Mouse (Mus musculus) MEL (cell line): ENCODE data around the gene Sema5a. TPM values are rescaled to one million over a fixed set of nuclear protein-coding genes. Genes with fewer than 3 reads are reported as not detected.

ENCODE experiments used
- DNase-seq: peaks from one replicate; pipeline ENCODE4 v3.0.0; 2011; ENCODE audit warnings: low read depth, low spot score
- H3K27ac ChIP-seq: 2 replicates; pipeline ENCODE4 v1.5.1; 2012; ENCODE audit warnings: low read depth, mild to moderate bottlenecking, control low read depth, low read length, moderate library complexity; ENCODE audit not compliant: control insufficient read depth
- H3K27me3 ChIP-seq, 2 experiments: fragments of 150-350 bp in 1 of 2; sonication (generic) in 1 of 2; 2 replicates each; pipeline ENCODE4 v1.6.1; 2012; ENCODE audit warnings: low read length in 2 of 2, mild to moderate bottlenecking in 2 of 2, improper control_type of control experiment in 1 of 2, moderate library complexity in 1 of 2; ENCODE audit not compliant: insufficient read depth in 2 of 2, control insufficient read depth in 1 of 2
- H3K36me3 ChIP-seq, 2 experiments: 2 replicates each; pipeline ENCODE4 v1.6.1; 2012 to 2014; ENCODE audit warnings: low read length in 2 of 2, improper control_type of control experiment in 1 of 2, inconsistent platforms in 1 of 2, mild to moderate bottlenecking in 1 of 2; ENCODE audit not compliant: insufficient read depth in 2 of 2, control insufficient read depth in 1 of 2
- H3K4me1 ChIP-seq, 2 experiments: fragments of 150-350 bp in 1 of 2; sonication (generic) in 1 of 2; 2 replicates each; pipeline ENCODE4 v1.6.1; 2012; ENCODE audit warnings: low read length in 2 of 2, improper control_type of control experiment in 1 of 2, mild to moderate bottlenecking in 1 of 2; ENCODE audit not compliant: insufficient read depth in 2 of 2, control insufficient read depth in 1 of 2
- H3K4me3 ChIP-seq, 2 experiments: fragments of 150-350 bp in 1 of 2; sonication (generic) in 1 of 2; 2 replicates each; pipeline ENCODE4 v1.5.1; 2012; ENCODE audit warnings: low read depth in 2 of 2, low read length in 2 of 2, mild to moderate bottlenecking in 2 of 2, moderate library complexity in 2 of 2, control low read depth in 1 of 2, improper control_type of control experiment in 1 of 2; ENCODE audit not compliant: control insufficient read depth in 1 of 2, insufficient read depth in 1 of 2
- H3K79me2 ChIP-seq: 2 replicates; pipeline ENCODE4 v1.6.1; 2012; ENCODE audit warnings: mild to moderate bottlenecking, low read length, moderate library complexity; ENCODE audit not compliant: control insufficient read depth, poor library complexity, insufficient read depth
- H3K9ac ChIP-seq: 2 replicates; pipeline ENCODE4 v1.6.1; 2012; ENCODE audit warnings: low read depth, mild to moderate bottlenecking, control low read depth, low read length, moderate library complexity; ENCODE audit not compliant: control insufficient read depth, poor library complexity, severe bottlenecking
- H3K9me3 ChIP-seq: fragments of 150-350 bp; sonication (generic); replicated peaks from 2 replicates; pipeline ENCODE4 v1.6.1; 2012; ENCODE audit warnings: mild to moderate bottlenecking, low read length, improper control_type of control experiment, moderate library complexity; ENCODE audit not compliant: insufficient read depth
- BHLHE40 ChIP-seq: IDR thresholded peaks from 2 replicates; pipeline ENCODE4 v1.6.1; 2012; ENCODE audit warnings: low read depth, mild to moderate bottlenecking, inconsistent platforms, low read length, improper control_type of control experiment, borderline replicate concordance
- CHD2 ChIP-seq: IDR thresholded peaks from 2 replicates; pipeline ENCODE4 v1.6.1; 2011; ENCODE audit warnings: low read length, improper control_type of control experiment
- CTCF ChIP-seq, 3 experiments: IDR thresholded peaks in 2 of 3; conservative IDR thresholded peaks in 1 of 3; 2 replicates each; pipeline ENCODE4 v1.5.1; 2011 to 2012; ENCODE audit warnings: low read length in 3 of 3, low read depth in 2 of 3, mild to moderate bottlenecking in 2 of 3, improper control_type of control experiment in 1 of 3, inconsistent platforms in 1 of 3, mixed read lengths in 1 of 3, moderate library complexity in 1 of 3; ENCODE audit not compliant: control insufficient read depth in 1 of 3, insufficient read depth in 1 of 3, poor library complexity in 1 of 3, severe bottlenecking in 1 of 3
- ETS1 ChIP-seq: IDR thresholded peaks from 2 replicates; pipeline ENCODE4 v1.6.1; 2012; ENCODE audit warnings: low read depth, mild to moderate bottlenecking, inconsistent platforms, low read length, improper control_type of control experiment, moderate library complexity
- GATA1 ChIP-seq: IDR thresholded peaks from 2 replicates; pipeline ENCODE4 v1.6.1; 2011; ENCODE audit warnings: low read depth, low read length, improper control_type of control experiment
- HCFC1 ChIP-seq: IDR thresholded peaks from 2 replicates; pipeline ENCODE4 v1.6.1; 2012; ENCODE audit warnings: low read depth, mild to moderate bottlenecking, inconsistent platforms, low read length, improper control_type of control experiment, moderate library complexity
- MAFK ChIP-seq: IDR thresholded peaks from 2 replicates; pipeline ENCODE4 v1.6.1; 2011; ENCODE audit warnings: low read depth, mild to moderate bottlenecking, low read length, improper control_type of control experiment, borderline replicate concordance
- MAX ChIP-seq: IDR thresholded peaks from 2 replicates; pipeline ENCODE4 v1.6.1; 2011; ENCODE audit warnings: low read length, improper control_type of control experiment
- MEF2A ChIP-seq: IDR thresholded peaks from 2 replicates; pipeline ENCODE4 v1.6.1; 2014; ENCODE audit warnings: low read depth, mild to moderate bottlenecking, inconsistent platforms, low read length, improper control_type of control experiment; ENCODE audit not compliant: poor library complexity, insufficient replicate concordance, severe bottlenecking; ENCODE audit errors: extremely low read depth
- MXI1 ChIP-seq: IDR thresholded peaks from 2 replicates; pipeline ENCODE4 v1.6.1; 2011; ENCODE audit warnings: mild to moderate bottlenecking, low read depth, low read length, improper control_type of control experiment
- NRF1 ChIP-seq: IDR thresholded peaks from 2 replicates; pipeline ENCODE4 v1.6.1; 2014; ENCODE audit warnings: low read depth, mild to moderate bottlenecking, inconsistent platforms, low read length, improper control_type of control experiment, moderate library complexity; ENCODE audit not compliant: poor library complexity, insufficient read depth, severe bottlenecking
- RAD21 ChIP-seq: IDR thresholded peaks from 2 replicates; pipeline ENCODE4 v1.6.1; 2011; ENCODE audit warnings: mild to moderate bottlenecking, low read depth, low read length, improper control_type of control experiment
- RCOR1 ChIP-seq: IDR thresholded peaks from 2 replicates; pipeline ENCODE4 v1.6.1; 2012; ENCODE audit warnings: low read depth, mild to moderate bottlenecking, inconsistent platforms, low read length, improper control_type of control experiment
- SMC3 ChIP-seq: IDR thresholded peaks from 2 replicates; pipeline ENCODE4 v1.6.1; 2011; ENCODE audit warnings: low read depth, low read length, improper control_type of control experiment
- ZKSCAN1 ChIP-seq: IDR thresholded peaks from 2 replicates; pipeline ENCODE4 v1.6.1; 2012; ENCODE audit warnings: low read depth, mild to moderate bottlenecking, inconsistent platforms, low read length, improper control_type of control experiment, moderate library complexity
- polyA plus RNA-seq, 2 experiments: library from polyadenylated mRNA; stranded (reverse) in 1 of 2; unstranded in 1 of 2; fragments of >175 nt in 1 of 2; fragments of >200 nt in 1 of 2; gene quantifications; 2 replicates each; pipeline versions ENCODE4 v1.2.1 to v1.2.4; 2012; ENCODE audit warnings: low replicate concordance in 2 of 2, low read depth in 1 of 2; ENCODE audit not compliant: insufficient read length in 2 of 2, insufficient read depth in 1 of 2, missing spikeins in 1 of 2
- total RNA-seq: library from RNA; depleted of rRNA; stranded (reverse); fragments of 300-350 nt; gene quantifications from 2 replicates; pipeline ENCODE4 v1.2.3, GENCODE M21; 2012

Sema5a gene
- total and polyA plus RNA-seq, 3 experiments = not detected

GRCm38 (mm10) chr15:32398721-32399120 is 154.1 kb downstream of the Sema5a start:
- no peak for TF ChIP-seq HCFC1
- TF ChIP-seq CTCF (IDR thresholded peaks at IDR 0.05 in 2 of 3, conservative IDR thresholded peaks at IDR 0.05 in 1 of 3; ENCODE audit: control insufficient read depth in 1 of 3, insufficient read depth in 1 of 3, low read depth in 2 of 3, low read length in 3 of 3, poor library complexity in 1 of 3, severe bottlenecking in 1 of 3) = no peak
- no peak for TF ChIP-seq MXI1
- TF ChIP-seq MEF2A = no peak
- TF ChIP-seq GATA1 = no peak
- TF ChIP-seq, all 39 proteins: peak for 0
- Histone ChIP-seq H3K9ac (no peak overlapping the region), H3K79me2 (no peaks in the 10 kb centered on the region), H3K36me3 (no peaks in the 10 kb centered on the region), H3K4me3 (no peak overlapping the region), H3K9me3 (no peaks in the 10 kb centered on the region), H3K27me3 (no peaks in the 10 kb centered on the region), H3K27ac (no peak overlapping the region), H3K4me1 (no peaks in the 10 kb centered on the region)
- DNase-seq = no peak

GRCm38 (mm10) chr15:32401909-32402527 is 157.4 kb downstream of the Sema5a start:
- no peaks in the 10 kb centered on the region for H3K9me3 ChIP-seq
- H3K9ac ChIP-seq = no peak overlapping the region
- H3K4me3 ChIP-seq = no peak overlapping the region
- H3K4me1 ChIP-seq = no peaks in the 10 kb centered on the region
- no peaks in the 10 kb centered on the region for H3K79me2 ChIP-seq
- TF ChIP-seq MAX (no peak), RAD21 (no peak), GATA1 (no peak), MXI1 (no peak), ETS1 (no peak), SMC3 (no peak), NRF1 (no peak), BHLHE40 (no peak), MAFK (no peak), ZKSCAN1 (no peak), CHD2 (no peak), RCOR1 (no peak)
- H3K27ac ChIP-seq = no peak overlapping the region
- no peak for DNase-seq
- H3K36me3 ChIP-seq = no peaks in the 10 kb centered on the region
- no peaks in the 10 kb centered on the region for H3K27me3 ChIP-seq
